Mouse (Mus musculus) layer of hippocampus, adult 9-11 months (tissue): ENCODE measurements at regions not wholly inside any gene's neighbourhood (a gene's known extent, or its start where the extent isn't known, plus 50 kb on each side); places are given as distances from the start of the nearest gene placed in this dataset.

Experiments
- DNase-seq: peaks from one replicate; pipeline ENCODE4 v3.0.0; 2022

DNA sequence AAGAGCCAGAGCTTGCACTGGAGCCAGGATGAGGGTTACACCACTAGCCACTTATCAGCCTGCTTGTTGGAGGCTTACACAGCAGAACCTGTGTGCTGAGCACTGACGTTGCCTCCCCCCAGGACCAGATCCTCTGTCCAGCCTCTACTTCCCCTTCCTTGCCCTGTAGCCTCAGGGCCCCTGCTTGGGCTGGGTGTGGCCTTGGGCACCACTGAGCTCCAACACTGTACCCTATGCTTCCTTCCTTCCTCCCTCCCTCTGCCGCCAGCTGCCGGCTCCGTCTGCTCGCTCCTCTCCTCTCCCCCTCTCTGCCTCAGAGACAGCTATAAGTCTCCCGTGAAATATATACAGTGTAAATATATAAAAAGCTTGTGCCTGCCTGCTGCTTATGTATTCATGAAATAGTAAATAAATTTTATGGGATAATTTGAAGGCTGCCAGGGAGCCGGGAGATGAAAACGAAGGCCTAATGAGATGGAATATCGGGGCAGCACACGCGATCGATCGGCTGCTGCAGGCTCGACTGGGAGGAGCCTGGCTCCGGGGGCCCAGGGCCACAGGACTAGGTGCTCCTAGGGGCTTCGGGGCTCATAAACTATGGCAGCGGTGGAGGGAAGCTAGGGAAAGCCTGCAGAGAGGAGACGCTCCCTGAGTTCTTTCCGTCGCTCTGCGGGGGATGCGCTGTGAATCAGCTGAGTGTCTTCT is 135.6 kb downstream of the Rbm19 start:
- peak; percentile 35 for DNase-seq

GRCm38 (mm10) chr5:120252551-120252950 is 136.3 kb downstream of the Rbm19 start:
- no peak for DNase-seq

- DNase-seq, result no peak
Observed at GRCm38 (mm10) chr5:120262715-120263273, 146.5 kb downstream of the Rbm19 start.

DNA sequence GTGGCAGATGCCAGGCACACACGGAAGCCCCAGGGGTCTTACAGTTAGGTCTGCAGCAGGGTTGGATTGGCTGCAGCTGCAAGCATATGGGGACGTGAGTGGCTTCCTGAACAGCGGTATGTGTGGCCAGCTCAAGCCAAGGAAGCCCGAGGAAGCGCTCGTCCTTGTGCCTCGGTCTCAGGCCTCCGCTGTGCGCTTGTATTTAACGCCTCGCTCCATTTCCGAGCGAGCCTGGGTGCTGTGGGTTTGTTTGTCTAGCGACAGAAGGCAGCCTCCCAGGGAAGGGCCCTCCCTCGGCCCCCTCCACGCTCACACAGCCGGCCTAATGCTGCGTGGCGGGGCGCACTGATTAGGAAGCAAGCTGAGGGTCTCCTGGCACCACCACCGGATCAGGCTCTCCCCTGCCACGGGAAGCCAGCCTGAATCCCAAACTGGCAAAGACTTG is 153.2 kb downstream of the Rbm19 start:
- no peak for DNase-seq

DNA sequence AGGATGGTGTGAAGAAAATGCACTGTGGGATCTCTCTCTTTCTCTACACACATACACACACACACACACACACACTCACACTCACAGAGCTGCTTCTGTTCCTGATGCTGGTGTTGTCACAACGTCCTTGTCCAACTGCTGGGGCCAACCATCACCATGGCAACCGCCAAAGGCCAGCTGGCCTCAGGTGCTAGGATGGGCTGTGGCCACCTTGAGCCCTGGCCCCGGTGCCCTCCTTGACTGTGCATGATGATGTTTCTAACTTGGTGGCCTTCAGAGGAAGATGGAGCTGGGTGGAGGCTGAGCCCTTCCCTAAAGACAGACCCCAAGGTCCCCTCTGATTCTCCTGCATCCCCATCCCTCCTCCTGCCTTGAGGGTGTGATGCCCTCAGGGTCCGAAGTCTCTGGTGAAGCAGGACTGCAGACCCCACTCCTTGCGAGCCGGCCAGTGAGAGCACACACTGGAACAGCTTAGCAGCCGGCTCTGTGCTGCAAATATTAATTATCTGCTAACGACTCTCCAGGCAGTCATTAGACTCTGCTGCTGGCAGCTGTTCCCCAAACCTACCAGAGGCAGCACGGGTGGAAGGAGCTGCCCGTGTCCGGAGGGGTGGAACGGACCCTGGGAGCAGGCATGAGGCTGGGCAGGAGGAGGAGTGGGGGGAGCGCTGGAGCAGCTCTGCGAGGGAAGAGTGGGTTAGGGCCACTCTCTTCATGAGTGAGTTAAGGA is 154.8 kb downstream of the Rbm19 start:
- DNase-seq, result no peak

GRCm38 (mm10) chr5:120276229-120276628 is 155.3 kb upstream of the Lhx5 start:
- no peak for DNase-seq

DNA sequence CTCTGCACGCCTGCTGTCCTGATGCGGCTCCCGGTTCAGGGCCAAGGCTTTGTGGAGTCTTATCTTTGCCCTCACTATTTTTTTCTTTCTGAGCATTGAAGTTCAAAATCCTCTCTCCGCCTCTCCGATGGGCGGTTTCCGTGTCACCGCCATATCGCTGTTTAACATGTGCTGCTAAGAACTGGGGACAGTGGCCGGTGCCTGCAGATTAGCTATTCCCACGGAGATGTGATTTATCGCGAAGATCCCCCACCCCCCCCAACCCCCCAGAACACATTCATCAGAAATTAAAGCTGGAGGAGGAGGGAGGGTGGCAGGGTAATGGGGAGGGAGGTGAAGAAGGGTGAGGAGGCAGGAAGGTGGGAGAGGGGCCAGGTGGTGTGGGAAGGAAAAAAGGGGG is 151.2 kb upstream of the Lhx5 start:
- DNase-seq, result no peak

GRCm38 (mm10) chr5:120280991-120281602 is 150.4 kb upstream of the Lhx5 start:
- DNase-seq, result no peak

- DNase-seq, result no peak
Observed at GRCm38 (mm10) chr5:120281840-120282565, 149.5 kb upstream of the Lhx5 start.

GRCm38 (mm10) chr5:120284625-120285024 is 146.9 kb upstream of the Lhx5 start:
- DNase-seq, result no peak

DNA sequence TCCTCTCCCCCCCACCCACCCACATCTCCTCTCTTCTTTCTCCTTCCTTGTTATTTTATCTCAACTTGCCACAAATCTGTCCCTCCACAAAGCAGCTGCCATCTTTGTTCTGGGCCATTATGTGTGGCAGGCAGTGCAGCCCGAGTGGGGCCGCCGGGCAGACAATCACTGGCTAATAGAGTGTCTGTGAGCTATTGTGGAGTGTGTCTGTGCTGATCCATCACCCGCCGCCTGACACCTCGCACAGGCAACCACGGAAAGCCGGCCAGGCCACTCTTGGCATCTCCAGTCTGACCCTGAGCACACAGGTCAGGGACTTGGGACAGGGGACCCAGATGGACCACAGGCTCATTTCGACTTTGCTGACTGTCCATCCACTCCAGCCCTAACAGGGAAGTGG is 146.5 kb upstream of the Lhx5 start:
- no peak for DNase-seq

DNA sequence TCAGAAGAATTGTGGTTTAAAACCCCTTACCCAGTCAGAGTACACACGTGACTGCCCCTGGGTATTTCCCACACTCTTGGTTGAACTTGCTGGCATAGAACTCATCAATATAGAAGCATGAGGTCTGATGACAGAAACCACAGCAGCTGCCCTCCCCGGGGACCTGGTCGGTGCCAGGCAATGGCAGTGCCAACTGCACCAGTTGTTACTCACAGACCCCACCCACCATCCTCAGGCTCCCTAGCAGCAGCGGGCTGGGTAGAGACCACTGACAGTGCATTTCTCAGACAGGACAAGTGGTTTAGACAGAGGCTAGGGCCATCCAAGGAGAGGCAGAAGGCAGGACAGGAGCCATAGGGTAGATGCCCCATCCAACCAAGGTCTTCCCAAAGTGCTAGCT is 144.7 kb upstream of the Lhx5 start:
- DNase-seq, result no peak

DNA sequence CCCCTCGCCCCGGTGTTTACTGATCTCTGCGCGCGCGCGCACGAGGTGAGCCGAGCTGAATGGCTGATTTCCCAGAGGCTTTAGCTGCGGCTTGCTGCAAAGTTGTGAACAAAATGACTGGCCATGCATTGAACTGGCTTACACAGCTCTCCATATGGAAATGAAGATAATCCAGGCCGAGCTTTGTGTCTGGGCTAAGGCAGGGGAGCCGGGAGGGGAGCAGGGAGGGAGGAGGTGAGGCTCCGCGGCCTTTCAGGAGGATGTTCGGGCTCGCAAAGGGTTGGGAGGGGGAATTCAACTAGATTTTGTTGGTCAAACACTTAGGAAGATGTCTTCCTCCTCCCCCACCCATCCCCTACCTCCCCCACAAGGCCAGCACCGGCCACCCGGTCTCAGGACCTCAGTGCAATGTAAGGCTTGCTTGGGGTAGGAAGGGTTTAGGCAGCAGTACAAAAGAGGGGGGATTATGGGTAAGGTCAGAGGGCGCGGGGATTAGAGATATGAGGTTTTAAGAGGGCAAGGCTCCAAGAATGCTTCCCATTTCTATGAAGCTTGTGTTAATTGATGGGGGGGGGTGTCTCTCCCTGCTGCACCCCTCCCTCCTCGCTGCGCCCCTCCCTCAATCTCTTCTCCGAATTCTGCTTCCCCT is 143.3 kb upstream of the Lhx5 start:
- DNase-seq, result no peak

DNA sequence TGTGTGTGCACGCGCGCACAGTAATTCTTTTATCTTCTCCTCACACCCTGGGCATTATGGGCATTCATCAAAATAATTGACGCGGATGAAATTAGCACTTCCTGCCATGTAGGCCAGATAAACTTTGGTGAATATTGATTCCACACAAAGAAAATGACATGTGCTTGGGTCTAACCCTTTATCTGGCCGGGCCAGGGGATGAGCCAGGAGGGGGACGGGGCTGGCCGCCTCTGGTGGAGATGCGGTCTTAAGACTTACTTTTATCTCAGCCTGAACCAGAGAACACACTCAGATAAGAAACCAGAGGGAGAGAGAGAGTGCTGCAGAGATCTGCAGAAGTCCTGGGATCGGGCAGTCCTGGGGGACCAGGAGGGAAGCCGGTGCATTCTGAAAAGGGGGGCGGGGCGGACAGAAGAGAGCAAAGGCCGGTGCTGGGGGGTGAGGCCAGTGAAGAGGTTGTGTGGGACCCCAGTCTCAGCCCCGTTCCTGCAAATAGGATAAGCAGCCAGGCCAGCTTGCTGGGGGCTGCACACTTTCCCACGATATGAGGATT is 136.9 kb upstream of the Lhx5 start:
- DNase-seq, result no peak

DNA sequence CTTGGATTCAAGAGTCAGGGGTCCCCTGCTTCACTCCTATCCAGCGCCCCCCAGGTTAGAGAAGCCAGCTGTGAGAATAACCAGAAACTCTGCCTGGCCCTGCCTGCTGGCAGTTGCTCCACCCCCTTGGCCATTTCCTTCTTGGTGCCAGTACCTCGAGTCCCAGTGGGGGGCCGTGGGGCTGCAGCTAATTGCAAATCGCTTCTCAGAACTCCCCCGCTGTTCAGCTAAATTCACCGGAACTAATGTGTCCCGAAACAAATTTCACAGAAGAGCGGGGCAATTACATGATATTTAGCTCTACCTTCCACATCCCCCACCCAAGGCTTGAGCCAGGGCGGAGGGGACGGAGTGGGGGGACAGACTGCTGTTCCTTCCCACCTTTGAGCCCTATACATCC is 134.3 kb upstream of the Lhx5 start:
- DNase-seq, result no peak

DNA sequence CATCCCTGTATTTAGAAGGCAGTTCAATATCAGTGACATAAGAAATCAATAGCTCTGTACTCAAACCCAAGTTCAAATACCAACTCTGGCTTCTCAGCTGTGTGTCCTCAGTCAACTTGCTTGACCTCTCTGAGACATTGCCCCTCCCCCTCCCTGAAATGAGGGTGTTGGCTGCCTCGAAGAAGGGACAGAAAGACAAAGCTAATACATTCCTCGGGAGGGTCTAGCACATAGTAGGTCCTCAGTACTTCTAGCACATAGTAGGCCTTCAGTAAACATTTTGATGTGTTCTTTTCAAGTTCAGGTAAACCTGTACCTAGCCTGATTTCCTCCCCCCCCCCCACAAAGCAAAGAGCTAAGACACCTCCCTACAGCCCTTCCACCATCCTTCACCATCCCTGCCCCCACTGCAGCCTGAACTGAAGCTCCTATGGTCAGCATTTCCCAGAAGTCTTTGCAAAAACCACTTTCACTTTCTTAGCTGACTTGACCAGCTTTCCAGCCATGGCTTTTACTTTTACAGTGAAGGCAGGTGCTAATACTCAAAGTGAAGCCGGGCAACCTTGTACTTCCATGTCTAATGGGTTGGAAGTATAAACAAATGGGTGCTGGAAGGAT is 133.7 kb upstream of the Lhx5 start:
- no peak for DNase-seq

DNA sequence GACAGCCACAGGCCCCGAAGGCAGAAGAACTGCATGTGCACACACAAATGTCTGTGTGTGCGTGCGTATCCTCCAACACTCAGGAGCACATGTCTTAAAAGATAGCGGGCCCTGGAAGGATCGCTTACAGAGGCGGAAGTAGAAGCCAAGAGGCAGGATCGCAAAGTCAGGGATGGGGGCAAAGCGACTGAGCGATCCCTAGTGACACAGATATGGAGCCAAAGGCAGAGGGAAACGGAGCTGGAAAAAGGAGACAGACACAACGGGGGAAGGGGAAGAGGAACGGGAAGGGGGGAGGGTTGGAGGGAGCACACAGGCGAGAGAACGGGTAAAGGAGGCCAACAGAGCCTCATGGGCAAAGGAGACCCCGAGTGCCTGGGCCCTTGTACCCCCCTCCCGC is 129.8 kb upstream of the Lhx5 start:
- DNase-seq, result no peak

- DNase-seq, result no peak
Observed at GRCm38 (mm10) chr5:120302307-120302706, 129.2 kb upstream of the Lhx5 start.

DNA sequence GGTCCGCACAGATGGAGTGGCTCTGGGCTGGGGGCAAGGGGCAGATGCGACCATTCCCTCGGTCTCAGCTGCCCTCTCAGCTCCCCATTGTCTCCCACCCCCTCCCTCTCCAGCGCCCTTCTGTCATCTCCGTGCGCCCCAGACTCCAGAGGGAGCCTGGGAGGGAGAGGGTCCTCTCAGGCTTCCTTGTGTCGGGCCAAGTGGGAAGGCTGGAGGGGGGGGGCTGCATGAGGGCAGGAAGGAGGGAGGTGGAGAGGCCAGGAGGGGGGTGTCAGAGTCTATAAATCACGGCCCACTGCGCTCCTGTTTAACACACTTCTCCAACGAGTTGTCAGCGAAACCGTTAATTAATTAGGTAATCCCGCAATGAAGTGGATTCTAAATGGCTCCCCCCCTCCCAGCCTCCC is 127.2 kb upstream of the Lhx5 start:
- no peak for DNase-seq

DNA sequence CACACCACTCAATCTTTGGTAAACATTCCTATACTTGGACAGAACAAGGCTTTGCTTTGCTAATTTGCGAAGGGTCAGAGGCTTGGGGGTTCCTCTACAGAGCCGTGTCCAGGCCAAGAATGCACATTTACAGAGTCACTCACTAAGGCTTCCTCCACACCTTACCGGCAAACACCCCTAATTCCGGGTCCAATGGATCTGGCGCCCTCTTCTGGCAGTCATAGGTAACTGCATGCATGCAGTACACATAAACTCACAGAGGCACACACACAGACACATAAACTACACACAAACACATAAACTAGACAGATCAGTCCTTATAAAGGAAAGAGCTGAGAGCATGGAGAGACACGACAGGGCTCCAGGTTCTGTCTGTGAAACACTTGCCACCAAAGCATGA is 119.2 kb upstream of the Lhx5 start:
- no peak for DNase-seq

- no peak for DNase-seq
Observed at GRCm38 (mm10) chr5:120313984-120314383, 117.5 kb upstream of the Lhx5 start.

- no peak for DNase-seq
Observed at GRCm38 (mm10) chr5:120315116-120315515, 116.4 kb upstream of the Lhx5 start.
